Mouse (Mus musculus): Measurements from ENCODE around the gene Ryr2. TPM values are rescaled to one million over a fixed set of nuclear protein-coding genes. Genes with fewer than 3 reads are reported as not detected.

Gene Ryr2
- total and polyA plus RNA-seq, 3 experiments: 0.60 TPM; not detected in 2

DNA sequence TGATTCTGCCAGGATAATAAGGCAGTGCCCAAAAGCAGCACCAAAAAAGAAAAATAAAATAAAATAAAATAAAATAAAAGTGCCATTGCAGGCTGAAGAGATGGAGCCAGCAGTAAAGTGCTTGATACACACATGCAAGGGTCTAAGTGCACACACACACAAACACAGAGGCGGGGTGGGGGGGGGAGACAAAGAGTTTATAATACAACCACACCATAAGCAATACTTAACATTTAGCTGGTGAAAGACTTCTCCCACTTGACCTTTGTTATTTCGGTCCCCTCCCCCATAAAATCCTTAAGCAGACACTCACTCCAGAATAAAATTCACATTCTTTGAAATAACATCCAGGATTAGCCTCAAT lies 22.7 kb downstream of the Ryr2 start:
- Histone ChIP-seq H3K4me1 (ENCODE audit: insufficient read depth, low read depth, low read length) (no peaks in the 10 kb centered on the region), H3K4me3 (ENCODE audit: low read depth, low read length) (no peak overlapping the region), H3K36me3 (replicated peaks) (no peaks in the 10 kb centered on the region), H3K27me3 (ENCODE audit: insufficient read depth, low read length) (no peaks in the 10 kb centered on the region; the same call in 1 of the 2 replicates), H3K9me3 (replicated peaks) (no peaks in the 10 kb centered on the region)
- no peak for ATAC-seq (ENCODE audit: extremely low read depth, insufficient number of reproducible peaks, low FRiP score, poor library complexity, severe bottlenecking)
- no peak for TF ChIP-seq TAL1 (conservative IDR thresholded peaks at IDR 0.05; ENCODE audit: low read depth, low read length)
- no peak for TF ChIP-seq CTCF (IDR thresholded peaks at IDR 0.05; ENCODE audit: low read depth, low read length)
- no peak for TF ChIP-seq POLR2AphosphoS5 (IDR thresholded peaks at IDR 0.05; ENCODE audit: insufficient replicate concordance, low read depth, low read length)
- no peak for TF ChIP-seq GATA2 (IDR thresholded peaks at IDR 0.05; ENCODE audit: borderline replicate concordance, low read depth, low read length)
- TF ChIP-seq GATA1 (IDR thresholded peaks at IDR 0.05; ENCODE audit: borderline replicate concordance, low read length): no peak
- no peak for DNase-seq (ENCODE audit: low spot score)

DNA sequence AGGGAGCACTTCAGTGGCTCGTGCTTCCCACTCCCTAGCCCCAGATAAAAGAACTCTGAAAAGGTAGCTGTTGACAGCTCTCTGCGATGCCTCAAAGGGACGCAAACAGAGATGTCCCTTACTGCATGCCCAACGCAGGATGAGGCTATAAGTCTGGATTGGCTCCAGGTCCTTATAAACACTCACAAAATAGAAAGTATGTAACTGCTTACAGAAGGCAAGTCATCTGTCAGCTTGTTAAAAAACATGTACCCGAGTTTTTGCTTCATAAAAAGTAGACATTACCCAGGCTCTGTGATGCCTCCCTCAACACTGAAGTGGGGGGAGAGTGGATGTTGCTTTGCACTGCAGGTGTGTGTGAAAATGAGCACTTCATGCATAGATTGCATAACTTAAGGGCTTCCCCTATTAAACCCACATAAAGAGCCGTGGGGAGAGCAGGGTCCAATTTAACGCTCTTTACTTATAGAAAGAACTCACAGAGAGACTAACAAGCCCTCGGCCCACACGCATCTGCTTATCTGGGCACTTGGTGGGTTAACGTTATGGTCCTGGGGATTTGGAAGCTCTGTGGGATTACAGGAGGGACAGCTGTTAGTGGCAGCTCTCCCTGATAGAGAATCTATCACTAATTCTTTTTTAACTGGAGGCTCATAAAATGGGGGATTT lies 23.2 kb downstream of the Ryr2 start:
- Histone ChIP-seq H3K9me3 (replicated peaks) (no peaks in the 10 kb centered on the region), H3K36me3 (replicated peaks) (no peaks in the 10 kb centered on the region), H3K27me3 (ENCODE audit: insufficient read depth, low read length) (no peaks in the 10 kb centered on the region; the same call in 1 of the 2 replicates), H3K4me3 (ENCODE audit: low read depth, low read length) (no peak overlapping the region), H3K4me1 (ENCODE audit: insufficient read depth, low read depth, low read length) (no peaks in the 10 kb centered on the region)
- DNase-seq (ENCODE audit: low spot score) (no peak), ATAC-seq (ENCODE audit: extremely low read depth, insufficient number of reproducible peaks, low FRiP score, poor library complexity, severe bottlenecking) (no peak)
- TF ChIP-seq GATA2 (IDR thresholded peaks at IDR 0.05; ENCODE audit: borderline replicate concordance, low read depth, low read length) (no peak), CTCF (IDR thresholded peaks at IDR 0.05; ENCODE audit: low read depth, low read length) (no peak), GATA1 (IDR thresholded peaks at IDR 0.05; ENCODE audit: borderline replicate concordance, low read length) (no peak), TAL1 (conservative IDR thresholded peaks at IDR 0.05; ENCODE audit: low read depth, low read length) (no peak), POLR2AphosphoS5 (IDR thresholded peaks at IDR 0.05; ENCODE audit: insufficient replicate concordance, low read depth, low read length) (no peak)

- Histone ChIP-seq H3K27me3 (ENCODE audit: insufficient read depth, low read length) (no peaks in the 10 kb centered on the region; the same call in 1 of the 2 replicates), H3K9me3 (replicated peaks) (no peaks in the 10 kb centered on the region), H3K4me1 (ENCODE audit: insufficient read depth, low read depth, low read length) (no peaks in the 10 kb centered on the region), H3K4me3 (ENCODE audit: low read depth, low read length) (no peak overlapping the region), H3K36me3 (replicated peaks) (no peaks in the 10 kb centered on the region)
- ATAC-seq (ENCODE audit: extremely low read depth, insufficient number of reproducible peaks, low FRiP score, poor library complexity, severe bottlenecking): no peak
- TF ChIP-seq CTCF (IDR thresholded peaks at IDR 0.05; ENCODE audit: low read depth, low read length) (no peak), GATA2 (IDR thresholded peaks at IDR 0.05; ENCODE audit: borderline replicate concordance, low read depth, low read length) (no peak), GATA1 (IDR thresholded peaks at IDR 0.05; ENCODE audit: borderline replicate concordance, low read length) (no peak), POLR2AphosphoS5 (IDR thresholded peaks at IDR 0.05; ENCODE audit: insufficient replicate concordance, low read depth, low read length) (no peak), TAL1 (conservative IDR thresholded peaks at IDR 0.05; ENCODE audit: low read depth, low read length) (no peak)
- DNase-seq (ENCODE audit: low spot score): no peak
These were observed 26.2 kb downstream of the Ryr2 start for GRCm38 (mm10) chr13:12080590-12080989.

DNA sequence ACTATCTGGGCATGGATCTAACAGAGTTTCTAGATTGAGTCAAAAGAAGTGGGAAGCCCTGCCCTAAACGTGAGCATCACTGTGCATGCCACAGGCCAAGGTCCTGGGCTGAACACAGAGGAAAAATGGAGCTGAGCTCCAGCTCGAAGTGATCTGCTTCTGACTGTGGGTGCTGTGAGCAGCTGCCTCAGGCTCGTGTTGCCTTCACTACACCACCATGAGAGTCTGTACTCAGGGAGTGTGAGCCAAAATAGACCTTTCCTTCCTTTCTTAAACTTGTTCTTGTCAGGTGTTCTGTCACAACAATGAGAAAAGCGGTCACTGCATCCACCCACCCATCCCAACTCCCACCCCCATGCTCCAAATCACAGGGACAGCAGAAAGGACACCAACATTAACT lies 27.2 kb downstream of the Ryr2 start:
- ATAC-seq (ENCODE audit: extremely low read depth, insufficient number of reproducible peaks, low FRiP score, poor library complexity, severe bottlenecking): no peak
- TF ChIP-seq GATA1 (IDR thresholded peaks at IDR 0.05; ENCODE audit: borderline replicate concordance, low read length) (no peak), TAL1 (conservative IDR thresholded peaks at IDR 0.05; ENCODE audit: low read depth, low read length) (no peak), GATA2 (IDR thresholded peaks at IDR 0.05; ENCODE audit: borderline replicate concordance, low read depth, low read length) (no peak), POLR2AphosphoS5 (IDR thresholded peaks at IDR 0.05; ENCODE audit: insufficient replicate concordance, low read depth, low read length) (no peak), CTCF (IDR thresholded peaks at IDR 0.05; ENCODE audit: low read depth, low read length) (no peak)

DNA sequence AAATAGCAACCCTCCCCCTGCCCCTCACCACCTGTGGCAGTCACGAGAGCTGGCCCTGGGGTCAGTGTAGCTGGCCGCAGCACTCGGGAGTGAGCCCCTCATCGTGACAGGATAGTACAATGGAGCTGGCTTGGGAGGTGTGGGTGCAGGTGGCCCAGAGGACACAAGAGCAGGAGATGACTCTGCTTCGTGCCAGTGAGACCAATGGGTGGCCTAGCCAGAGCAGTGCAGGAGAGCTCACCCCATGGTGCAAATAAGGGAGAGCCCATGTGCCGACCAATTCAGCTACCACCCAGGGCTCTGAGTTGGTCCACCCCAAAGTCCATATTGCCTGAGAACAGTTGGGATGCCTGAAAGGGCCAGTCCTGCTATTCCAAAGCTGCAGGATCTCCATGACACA lies 31.8 kb downstream of the Ryr2 start:
- H3K9me3 ChIP-seq (replicated peaks): no peaks in the 10 kb centered on the region
- no peak for TF ChIP-seq TAL1 (conservative IDR thresholded peaks at IDR 0.05; ENCODE audit: low read depth, low read length)
- TF ChIP-seq CTCF (IDR thresholded peaks at IDR 0.05; ENCODE audit: low read depth, low read length): no peak
- no peak for TF ChIP-seq GATA2 (IDR thresholded peaks at IDR 0.05; ENCODE audit: borderline replicate concordance, low read depth, low read length)
- TF ChIP-seq GATA1 (IDR thresholded peaks at IDR 0.05; ENCODE audit: borderline replicate concordance, low read length): no peak
- no peak for TF ChIP-seq POLR2AphosphoS5 (IDR thresholded peaks at IDR 0.05; ENCODE audit: insufficient replicate concordance, low read depth, low read length)
- ATAC-seq (ENCODE audit: extremely low read depth, insufficient number of reproducible peaks, low FRiP score, poor library complexity, severe bottlenecking): no peak

More for the DNA sequence above, 27.2 kb downstream of the Ryr2 start:
- DNase-seq (ENCODE audit: low spot score): no peak
- Histone ChIP-seq H3K4me3 (ENCODE audit: low read depth, low read length) (no peak overlapping the region), H3K27me3 (ENCODE audit: insufficient read depth, low read length) (peaks cover 2% of the 10 kb centered on the region; the same call in 1 of the 2 replicates), H3K9me3 (replicated peaks) (no peaks in the 10 kb centered on the region), H3K4me1 (ENCODE audit: insufficient read depth, low read depth, low read length) (no peaks in the 10 kb centered on the region), H3K36me3 (replicated peaks) (no peaks in the 10 kb centered on the region)

DNA sequence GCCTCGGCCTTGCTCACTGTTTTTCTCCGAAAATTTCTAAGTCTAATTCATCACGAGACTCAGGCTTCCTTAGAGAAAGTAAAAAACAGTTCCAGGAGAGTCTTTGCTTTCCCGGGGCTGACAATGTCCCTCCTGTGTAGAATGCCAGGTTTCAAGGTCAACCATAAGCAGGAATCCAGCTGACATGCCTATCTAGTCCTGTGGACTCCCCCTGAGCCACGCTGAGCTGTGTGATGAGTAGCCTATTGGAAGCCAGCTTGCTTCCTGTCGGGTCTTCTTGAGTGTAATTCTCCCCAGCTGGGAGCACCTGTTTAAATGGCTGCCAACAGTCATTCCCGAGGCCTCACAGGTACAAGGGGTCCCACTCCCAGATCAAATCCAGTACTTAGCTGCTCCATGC lies 34.2 kb downstream of the Ryr2 start:
- Histone ChIP-seq H3K9me3 (replicated peaks) (no peaks in the 10 kb centered on the region), H3K27me3 (ENCODE audit: insufficient read depth, low read length) (peaks cover 6% of the 10 kb centered on the region; the same call in 1 of the 2 replicates), H3K4me3 (ENCODE audit: low read depth, low read length) (no peak overlapping the region), H3K4me1 (ENCODE audit: insufficient read depth, low read depth, low read length) (no peaks in the 10 kb centered on the region), H3K36me3 (replicated peaks) (no peaks in the 10 kb centered on the region)
- DNase-seq (ENCODE audit: low spot score) (no peak), ATAC-seq (ENCODE audit: extremely low read depth, insufficient number of reproducible peaks, low FRiP score, poor library complexity, severe bottlenecking) (no peak)
- no peak for TF ChIP-seq CTCF (IDR thresholded peaks at IDR 0.05; ENCODE audit: low read depth, low read length)
- TF ChIP-seq GATA2 (IDR thresholded peaks at IDR 0.05; ENCODE audit: borderline replicate concordance, low read depth, low read length): no peak
- TF ChIP-seq POLR2AphosphoS5 (IDR thresholded peaks at IDR 0.05; ENCODE audit: insufficient replicate concordance, low read depth, low read length): no peak
- TF ChIP-seq GATA1 (IDR thresholded peaks at IDR 0.05; ENCODE audit: borderline replicate concordance, low read length): no peak
- TF ChIP-seq TAL1 (conservative IDR thresholded peaks at IDR 0.05; ENCODE audit: low read depth, low read length): no peak

More for the DNA sequence above, 31.8 kb downstream of the Ryr2 start:
- DNase-seq (ENCODE audit: low spot score): no peak
- Histone ChIP-seq H3K36me3 (replicated peaks) (no peaks in the 10 kb centered on the region), H3K27me3 (ENCODE audit: insufficient read depth, low read length) (peaks cover 6% of the 10 kb centered on the region; the same call in 1 of the 2 replicates), H3K4me1 (ENCODE audit: insufficient read depth, low read depth, low read length) (no peaks in the 10 kb centered on the region), H3K4me3 (ENCODE audit: low read depth, low read length) (no peak overlapping the region)

Data from G1E (cell line).